Mouse (Mus musculus) cortical plate, adult 2 months (tissue): Measurements from ENCODE around the gene Kpna4.

ENCODE experiments used
- CTCF ChIP-seq: fragments of 200-500 bp; IDR thresholded peaks from 2 replicates; pipeline ENCODE4 v1.5.1; 2011; ENCODE audit warnings: mild to moderate bottlenecking, control low read depth, low read length; ENCODE audit not compliant: insufficient read depth; ENCODE audit errors: extremely low read depth
- POLR2A ChIP-seq: fragments of 200-500 bp; IDR thresholded peaks from 2 replicates; pipeline ENCODE4 v1.6.1; 2011; ENCODE audit warnings: mild to moderate bottlenecking, low read length, control low read depth; ENCODE audit not compliant: insufficient read depth; ENCODE audit errors: extremely low read depth

- TF ChIP-seq CTCF (no peak), POLR2A (no peak)
Measured at GRCm38 (mm10) chr3:69163057-69163456, 36.1 kb upstream of the Kpna4 start.
